Mouse (Mus musculus) retina, adult 2 months (tissue): ENCODE results near the gene Grb10.

ENCODE experiments used
- DNase-seq: peaks from one replicate; pipeline ENCODE4 v3.0.0-alpha.2; 2012; ENCODE audit warnings: low read depth, low spot score

Gene Grb10

DNA sequence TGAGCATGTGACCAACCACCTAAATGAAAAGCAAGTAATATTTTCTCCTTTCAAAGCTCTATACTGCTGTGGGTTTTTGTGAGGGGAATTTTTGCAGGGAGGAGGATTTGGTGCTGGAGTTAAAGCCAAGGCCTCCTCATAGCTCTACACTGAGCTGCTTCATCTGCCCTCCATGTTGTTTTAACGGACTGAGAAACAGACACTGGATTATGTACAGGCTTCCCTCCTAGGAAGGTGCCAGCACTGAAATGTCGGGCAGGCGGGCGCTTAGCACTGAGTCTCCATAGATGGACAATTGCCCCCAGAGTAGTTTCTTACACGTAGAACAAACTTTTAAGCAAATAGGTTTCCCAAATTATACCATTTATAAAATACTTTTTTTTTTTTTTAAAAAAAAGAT lies 4.1 kb downstream of the Grb10 start:
- no peak for DNase-seq

GRCm38 (mm10) chr11:12032831-12033230 lies 5.7 kb downstream of the Grb10 start:
- no peak for DNase-seq

- DNase-seq: no peak
These were observed 11.8 kb downstream of the Grb10 start for GRCm38 (mm10) chr11:12026638-12027037.

DNA sequence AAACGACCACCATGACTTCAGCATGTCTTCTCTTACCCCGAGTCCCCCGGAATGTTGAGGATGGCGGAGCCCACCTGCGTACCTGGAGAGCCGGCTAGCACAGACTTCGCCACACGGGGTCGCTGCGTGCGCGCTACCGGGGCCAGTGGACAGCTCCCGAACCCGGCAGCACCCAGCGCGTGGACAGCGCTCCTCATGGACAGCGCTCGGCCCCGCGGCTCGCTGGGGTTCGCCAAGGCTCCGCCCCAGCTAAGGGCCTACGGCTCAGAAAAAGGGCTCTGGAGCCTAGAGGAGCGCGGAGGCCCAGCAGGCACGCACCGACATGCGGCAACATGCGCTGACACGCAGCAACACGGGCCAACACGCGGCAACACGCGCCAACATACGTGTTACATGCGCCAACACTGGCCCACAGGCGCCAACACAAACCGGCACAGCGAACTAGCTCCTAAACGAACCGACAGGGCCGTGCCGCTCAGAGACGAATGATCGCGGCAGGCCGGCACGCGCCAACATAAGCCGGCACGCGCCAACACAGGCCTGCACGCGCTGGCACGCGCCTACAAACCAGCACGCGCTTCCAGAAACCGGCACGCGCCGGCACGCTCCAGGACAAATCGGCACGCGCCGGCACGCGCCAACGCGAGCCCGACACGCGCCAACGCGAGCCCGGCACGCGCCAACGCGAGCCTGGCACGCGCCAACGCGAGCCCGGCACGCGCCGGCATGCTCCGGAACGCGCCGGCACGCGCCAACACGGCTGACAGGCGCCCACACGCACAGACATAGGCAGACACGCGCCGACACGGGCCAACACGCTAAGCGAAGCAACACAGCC lies 12.5 kb downstream of the Grb10 start:
- no peak for DNase-seq

GRCm38 (mm10) chr11:12025392-12025755 lies 13.1 kb downstream of the Grb10 start:
- no peak for DNase-seq

GRCm38 (mm10) chr11:12023051-12023450 lies 15.4 kb downstream of the Grb10 start:
- DNase-seq: no peak

GRCm38 (mm10) chr11:12019651-12020050 lies 18.8 kb downstream of the Grb10 start:
- no peak for DNase-seq

DNA sequence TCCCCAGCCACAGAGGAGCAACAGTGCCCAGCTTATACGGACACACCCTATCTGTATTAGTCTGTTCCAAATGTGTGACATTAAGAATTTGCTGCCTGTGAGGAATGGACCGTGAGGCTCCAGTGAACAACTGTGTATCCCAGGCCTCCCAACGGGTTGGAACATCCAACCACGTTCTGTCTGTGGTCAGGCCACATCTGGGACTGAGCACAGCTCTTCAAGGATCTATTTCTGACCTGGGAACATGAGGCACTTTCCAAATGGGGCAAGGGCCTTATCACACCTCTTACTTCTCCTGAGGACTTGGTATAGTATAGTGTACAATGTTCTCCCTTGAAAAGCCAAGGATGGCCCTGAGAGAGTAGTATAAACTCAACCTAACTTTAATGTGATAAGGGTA lies 19.9 kb downstream of the Grb10 start:
- no peak for DNase-seq

DNA sequence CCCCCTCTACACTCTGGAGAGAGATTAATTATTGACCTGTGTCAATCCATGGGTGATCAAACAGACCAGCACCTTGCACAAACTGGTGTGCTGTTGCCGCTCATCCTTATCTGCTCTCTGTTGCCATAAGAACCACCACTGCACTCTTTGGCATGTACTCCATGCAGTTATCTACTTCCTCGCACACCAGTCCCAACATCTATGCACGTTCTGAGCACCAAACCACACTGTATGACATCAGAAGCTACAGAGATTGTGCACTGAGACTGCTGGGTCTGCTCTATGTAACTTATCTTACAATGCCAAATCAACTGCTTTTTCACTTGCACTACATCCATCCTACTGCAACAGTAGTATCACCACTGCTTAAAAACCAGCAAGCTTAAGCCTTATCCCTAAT lies 28.4 kb downstream of the Grb10 start:
- no peak for DNase-seq

DNA sequence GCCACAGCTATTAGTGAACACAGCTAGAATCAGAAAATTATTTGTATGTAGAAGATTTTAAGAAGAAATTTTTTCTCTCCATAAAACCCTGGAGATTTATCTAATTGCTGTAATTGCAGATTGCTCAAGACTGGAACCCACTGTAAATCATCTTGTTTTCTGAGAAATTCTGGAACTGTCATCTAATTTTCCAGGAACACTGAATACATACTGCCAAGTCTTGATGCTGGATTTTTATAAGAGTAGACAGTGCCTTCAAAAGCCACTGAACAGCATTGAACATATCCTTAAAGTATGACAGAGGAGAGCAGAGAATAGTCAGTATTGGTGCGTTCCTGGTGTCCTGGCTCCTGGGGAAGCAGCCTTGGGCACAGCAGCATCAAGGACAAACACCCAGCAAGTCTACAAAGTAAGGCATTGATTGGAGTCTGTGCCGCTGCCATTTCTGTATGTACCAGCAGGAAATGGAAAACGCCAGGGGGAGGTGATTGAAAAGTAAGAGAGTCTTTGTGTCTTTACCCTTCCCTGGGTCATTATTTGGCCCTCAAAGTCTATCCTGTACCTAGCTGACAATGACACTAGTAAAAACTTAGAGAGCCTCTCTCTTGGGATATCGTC lies 38.1 kb downstream of the Grb10 start:
- DNase-seq: no peak

GRCm38 (mm10) chr11:11998881-11999280 lies 39.6 kb downstream of the Grb10 start:
- no peak for DNase-seq

- DNase-seq: no peak
These were observed 41.4 kb downstream of the Grb10 start for GRCm38 (mm10) chr11:11997045-11997444.

GRCm38 (mm10) chr11:11995371-11995770 lies 43.1 kb downstream of the Grb10 start:
- DNase-seq: no peak

- no peak for DNase-seq
These were observed 44.7 kb downstream of the Grb10 start for GRCm38 (mm10) chr11:11993807-11994206.

DNA sequence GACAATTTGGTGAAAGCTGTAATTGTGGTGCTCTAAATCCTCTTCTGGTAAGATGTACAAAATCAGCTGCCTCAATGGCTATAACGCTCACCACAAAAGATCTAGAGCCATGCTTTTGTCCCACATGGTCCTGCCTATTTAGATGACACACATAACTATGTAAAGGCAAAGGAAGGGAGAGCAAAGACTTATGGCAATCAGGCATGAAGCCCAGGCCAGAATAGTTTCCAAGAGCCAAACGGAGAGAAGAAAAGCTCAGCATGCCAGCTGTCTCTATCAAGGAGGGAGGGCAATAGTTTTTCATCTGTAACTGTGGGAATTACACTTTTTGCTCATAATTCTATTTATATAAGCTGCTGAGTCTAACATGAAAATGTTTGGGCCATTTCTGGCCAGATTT lies 45.3 kb downstream of the Grb10 start:
- no peak for DNase-seq

DNA sequence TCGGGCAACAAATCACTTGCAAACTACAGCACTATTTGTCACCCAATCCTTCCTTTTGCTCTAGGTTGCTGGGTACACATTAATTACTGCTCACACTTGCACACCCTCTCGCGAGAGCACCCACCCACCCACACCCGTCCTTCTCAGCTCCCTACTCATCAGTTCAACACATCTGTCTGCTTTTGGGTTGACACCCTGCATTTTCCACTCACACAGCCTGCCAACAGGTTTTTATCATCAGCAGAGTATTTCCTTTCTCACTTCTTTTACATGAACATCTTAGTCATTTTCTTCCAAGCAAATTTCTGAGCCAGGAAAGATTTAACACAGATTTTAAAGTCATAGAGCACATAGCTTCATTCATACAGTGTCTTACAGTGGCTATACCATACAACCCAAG lies 48.6 kb downstream of the Grb10 start:
- DNase-seq: no peak

GRCm38 (mm10) chr11:11987233-11987632 lies 51.2 kb downstream of the Grb10 start:
- no peak for DNase-seq

GRCm38 (mm10) chr11:11978611-11979197 lies 59.8 kb downstream of the Grb10 start:
- no peak for DNase-seq

DNA sequence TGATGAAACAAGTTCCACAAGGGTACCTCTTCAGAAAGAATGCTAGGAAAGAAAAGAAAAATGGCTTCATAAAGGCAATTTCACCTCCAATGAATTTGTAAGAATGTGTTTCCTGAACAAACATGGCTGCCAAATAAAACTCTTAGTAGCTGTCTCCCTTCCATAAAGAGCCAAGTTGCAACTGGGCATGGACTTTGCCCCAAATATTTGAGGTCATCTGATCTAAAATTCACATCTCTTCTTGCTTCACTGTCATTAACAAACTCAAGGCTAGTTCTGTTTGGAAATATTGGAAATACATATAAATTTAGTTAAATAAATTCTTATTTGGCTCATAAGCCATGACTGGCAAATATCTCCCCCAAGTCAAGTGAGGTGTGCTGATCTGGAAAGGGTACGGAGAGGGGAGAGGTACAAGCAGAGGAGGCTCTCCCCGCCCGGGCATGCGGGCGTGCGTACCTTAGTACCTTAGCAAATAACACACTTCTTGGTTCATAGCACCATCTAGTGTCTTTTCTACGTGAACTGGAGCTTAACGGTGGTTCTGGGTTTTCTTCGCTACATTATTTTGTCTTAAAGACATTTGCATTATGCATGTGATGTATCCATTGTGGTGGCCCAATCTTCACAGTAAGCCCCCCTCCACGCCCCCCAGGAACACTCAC lies 63.8 kb downstream of the Grb10 start:
- peak; percentile 54 for DNase-seq

DNA sequence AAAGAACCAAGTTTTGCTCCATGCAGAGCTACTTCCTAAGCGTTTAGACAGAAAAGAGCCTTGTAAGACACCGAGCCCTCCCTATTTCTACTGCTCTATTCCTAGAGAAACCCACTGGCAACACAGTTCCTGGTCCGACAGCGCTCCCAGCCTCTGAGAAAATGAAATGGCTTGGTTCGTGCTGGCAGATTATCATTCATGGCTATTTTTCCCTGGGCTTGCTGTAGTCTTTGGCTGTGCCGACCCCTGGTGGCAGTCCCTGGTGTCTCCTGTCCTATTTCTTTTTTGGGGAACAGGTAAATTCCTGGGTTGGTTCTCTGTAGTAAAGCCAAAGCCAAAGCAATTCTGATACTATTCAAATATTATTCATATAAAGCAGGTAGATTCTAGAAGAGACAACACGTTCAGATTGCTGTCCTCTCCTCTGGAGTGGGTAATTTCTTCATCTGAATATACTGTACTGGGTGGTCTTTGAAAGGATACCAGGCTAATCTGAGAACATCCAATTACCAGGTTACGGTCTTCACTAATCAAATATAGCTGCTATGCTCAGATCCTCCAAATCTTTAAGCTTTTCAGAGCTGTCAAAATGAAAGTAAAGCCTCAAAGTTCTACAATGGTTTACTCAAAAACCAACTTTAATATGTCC lies 65.0 kb downstream of the Grb10 start:
- peak; percentile 30 for DNase-seq

- no peak for DNase-seq
These were observed 65.9 kb downstream of the Grb10 start for GRCm38 (mm10) chr11:11972401-11973110.
